Comparison of ENCODE assay signal across 28 mouse cellular contexts in the genomic region with DNA sequence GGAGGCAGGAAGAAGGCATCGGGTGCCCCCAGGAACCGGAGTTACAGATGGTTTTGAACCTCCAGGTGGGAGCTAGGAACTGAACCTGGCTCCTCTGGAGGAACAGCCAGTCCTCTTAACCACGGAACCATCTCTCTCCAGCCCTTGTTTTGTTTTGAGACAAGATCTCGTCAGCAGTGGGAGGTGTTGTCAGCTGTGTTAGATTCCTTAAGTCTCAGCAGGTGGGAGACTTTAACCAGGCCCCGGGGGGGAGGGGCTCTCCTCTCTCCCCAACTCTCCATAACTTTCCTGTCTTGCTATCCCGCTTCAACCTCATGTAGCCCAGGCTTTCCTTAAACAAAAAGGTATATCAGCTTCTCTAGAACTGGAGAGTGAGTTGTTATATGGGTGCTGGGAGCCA. TPM values are rescaled to one million over a fixed set of nuclear protein-coding genes. Genes with fewer than 3 reads are reported as not detected.
A peak's percentile ranks its signal among the peaks of the same experiment; 100 is the strongest.
DNase-seq lines count a peak whose midpoint lies in the region; ATAC-seq and TF ChIP-seq lines count a peak whose summit lies in the region.
"Had no signal": no experiment of that assay in that cellular context is flagged by ENCODE, and none has a peak within 500 bp of the region (broad histone marks: within the 10 kb centered on the region; RNA-seq: fewer than 3 reads in every experiment).

No protein-coding gene starts in this region.

- TF ChIP-seq EP300 in stomach, postnatal 0 days (optimal IDR thresholded peaks at IDR 0.05), result no peak

- H3K4me2 ChIP-seq in midbrain, embryonic 11.5 days, result no peak overlapping the region
- no peak overlapping the region for H3K4me2 ChIP-seq in stomach, postnatal 0 days (replicated peaks; ENCODE audit: low read depth)
- H3K4me2 ChIP-seq: embryonic facial prominence, embryonic 13.5 days; embryonic facial prominence, embryonic 15.5 days; forebrain, embryonic 12.5 days had no signal

- no peak overlapping the region for H3K9ac ChIP-seq in midbrain, embryonic 11.5 days (ENCODE audit: low read length)
- H3K9ac ChIP-seq in stomach, postnatal 0 days (ENCODE audit: low read length), result no peak overlapping the region
- H3K9ac ChIP-seq: embryonic facial prominence, embryonic 13.5 days; embryonic facial prominence, embryonic 15.5 days; forebrain, embryonic 12.5 days had no signal

- WGBS in midbrain, embryonic 11.5 days, result 42% methylated on average over 6 of the region's 6 CpGs
- WGBS in midbrain, embryonic 10.5 days, result 46% methylated on average over 6 of the region's 6 CpGs
- 30% methylated on average over 6 of the region's 6 CpGs for WGBS in stomach, postnatal 0 days

- H3K27me3 ChIP-seq in midbrain, embryonic 11.5 days (ENCODE audit: control insufficient read depth, insufficient read depth, low read length), result no peaks in the 10 kb centered on the region
- H3K27me3 ChIP-seq in midbrain, embryonic 10.5 days (ENCODE audit: low read depth, poor library complexity, severe bottlenecking), result 0 out of 2 replicates have a peak, but pooled peaks cover 6% of the 10 kb centered on the region
- H3K27me3 ChIP-seq in stomach, postnatal 0 days (ENCODE audit: control insufficient read depth, insufficient read depth, low read length), result no peaks in the 10 kb centered on the region
- H3K27me3 ChIP-seq: forebrain, embryonic 12.5 days had no signal

- no peaks in the 10 kb centered on the region for H3K36me3 ChIP-seq in midbrain, embryonic 11.5 days (ENCODE audit: control insufficient read depth, insufficient read depth, low read length)
- no peaks in the 10 kb centered on the region for H3K36me3 ChIP-seq in midbrain, embryonic 10.5 days
- H3K36me3 ChIP-seq in stomach, postnatal 0 days (ENCODE audit: control insufficient read depth, insufficient read depth, low read length), result no peaks in the 10 kb centered on the region
- H3K36me3 ChIP-seq: embryonic facial prominence, embryonic 13.5 days; embryonic facial prominence, embryonic 15.5 days; forebrain, embryonic 10.5 days; forebrain, embryonic 12.5 days had no signal

- no peaks in the 10 kb centered on the region for H3K9me3 ChIP-seq in midbrain, embryonic 11.5 days (ENCODE audit: control insufficient read depth, low read length)
- H3K9me3 ChIP-seq in midbrain, embryonic 10.5 days (replicated peaks), result no peaks in the 10 kb centered on the region
- no peaks in the 10 kb centered on the region for H3K9me3 ChIP-seq in stomach, postnatal 0 days (ENCODE audit: control insufficient read depth, low read length)
- H3K9me3 ChIP-seq: embryonic facial prominence, embryonic 13.5 days; embryonic facial prominence, embryonic 15.5 days; forebrain, embryonic 10.5 days; forebrain, embryonic 12.5 days had no signal

- peak; percentile 6 for DNase-seq in midbrain, embryonic 11.5 days (ENCODE audit: low spot score, missing footprints)
- DNase-seq in midbrain, embryonic 10.5 days (ENCODE audit: low spot score), result no peak
- DNase-seq in ZHBTc4 (ENCODE audit: low read depth, low spot score), result peak; percentile 53
- DNase-seq in stomach, postnatal 0 days (ENCODE audit: low spot score), result no peak
- no peak for DNase-seq in layer of hippocampus, adult 2 months (ENCODE audit: low spot score in 2 of 2)
- no peak for DNase-seq in cerebellum, adult 11-12 months
- DNase-seq: adrenal gland, adult 8-10 months; B cell, adult 2 months; cerebellum, adult 18-20 months; cerebellum, adult 8-10 months; cerebellum, adult 9-11 months; cerebellum, postnatal 36 days; embryo, embryonic 11 days had no signal

- no peak for TF ChIP-seq CTCF in stomach, postnatal 0 days (IDR thresholded peaks at IDR 0.05; ENCODE audit: low read depth)
- TF ChIP-seq CTCF in layer of hippocampus, adult 2 months (conservative IDR thresholded peaks at IDR 0.05), result no peak

- no peak overlapping the region for H3K27ac ChIP-seq in midbrain, embryonic 11.5 days (ENCODE audit: low read depth, low read length)
- no peak overlapping the region for H3K27ac ChIP-seq in midbrain, embryonic 10.5 days (replicated peaks)
- peak overlapping the region; percentile 56 for H3K27ac ChIP-seq in stomach, postnatal 0 days (replicated peaks)
- no peak overlapping the region for H3K27ac ChIP-seq in layer of hippocampus, adult 2 months
- H3K27ac ChIP-seq: embryonic facial prominence, embryonic 13.5 days; embryonic facial prominence, embryonic 15.5 days; forebrain, embryonic 10.5 days; forebrain, embryonic 12.5 days had no signal

- ATAC-seq in midbrain, embryonic 11.5 days (ENCODE audit: low FRiP score), result no peak
- no peak for ATAC-seq in stomach, postnatal 0 days (ENCODE audit: low FRiP score, low TSS enrichment)
- ATAC-seq: CD4-positive, CD25-positive, alpha-beta regulatory T cell, adult 4 months; forebrain, embryonic 14.5 days; forebrain, embryonic 16.5 days had no signal

- H3K4me1 ChIP-seq in midbrain, embryonic 11.5 days (ENCODE audit: control insufficient read depth, insufficient read depth, low read length), result no peaks in the 10 kb centered on the region
- peaks cover 32% of the 10 kb centered on the region for H3K4me1 ChIP-seq in midbrain, embryonic 10.5 days
- H3K4me1 ChIP-seq in stomach, postnatal 0 days (replicated peaks; ENCODE audit: control insufficient read depth, insufficient read depth), result no peaks in the 10 kb centered on the region
- H3K4me1 ChIP-seq: embryonic facial prominence, embryonic 13.5 days; forebrain, embryonic 12.5 days had no signal

- no peak overlapping the region for H3K4me3 ChIP-seq in midbrain, embryonic 11.5 days (ENCODE audit: low read depth, low read length)
- no peak overlapping the region for H3K4me3 ChIP-seq in midbrain, embryonic 10.5 days
- H3K4me3 ChIP-seq in stomach, postnatal 0 days (ENCODE audit: low read depth, low read length), result no peak overlapping the region
- no peak overlapping the region for H3K4me3 ChIP-seq in layer of hippocampus, adult 2 months
- H3K4me3 ChIP-seq: embryonic facial prominence, embryonic 13.5 days; embryonic facial prominence, embryonic 15.5 days; erythroblast, embryonic 14.5 days; forebrain, embryonic 10.5 days; forebrain, embryonic 12.5 days had no signal

RNA-seq across cellular contexts. Expression of a gene that starts 2.3 kb away (rescaled TPM):
- polyA plus RNA-seq in midbrain, embryonic 11.5 days (2014; fragmentation: Nextera tagmentation; extraction: Ambion mirVana), result not detected in 2 replicates
- not detected in 2 replicates for polyA plus RNA-seq in midbrain, embryonic 10.5 days (2016; fragmentation: Nextera tagmentation; extraction: Ambion mirVana)
- 0.23 and 0.40 TPM in 2 replicates for polyA plus RNA-seq in stomach, postnatal 0 days (2015; fragmentation: Nextera tagmentation; extraction: Ambion mirVana)
- not detected for total RNA-seq in layer of hippocampus, adult 2 months (2021)
- total RNA-seq: adrenal gland, adult 8-10 months; adrenal gland, postnatal 14 days; adrenal gland, postnatal 36 days; CH12.LX; common myeloid progenitor, adult 5-6 weeks; MEL had no signal
- polyA plus RNA-seq: CD4-positive, CD25-positive, alpha-beta regulatory T cell, adult 4 months; embryonic facial prominence, embryonic 11.5 days; embryonic facial prominence, embryonic 13.5 days; erythroblast, embryonic 14.5 days; forebrain, embryonic 10.5 days; forebrain, embryonic 12.5 days; forebrain, embryonic 14.5 days; forebrain, embryonic 16.5 days had no signal

RNA-seq across cellular contexts. Expression of a gene that starts 12.2 kb away (rescaled TPM):
- polyA plus RNA-seq in midbrain, embryonic 11.5 days (2014; fragmentation: Nextera tagmentation; extraction: Ambion mirVana), result not detected in 2 replicates
- 0.02 TPM in 1 of 2 replicates, not detected in the other for polyA plus RNA-seq in midbrain, embryonic 10.5 days (2016; fragmentation: Nextera tagmentation; extraction: Ambion mirVana)
- polyA plus RNA-seq in stomach, postnatal 0 days (2015; fragmentation: Nextera tagmentation; extraction: Ambion mirVana), result 24.2 and 27.7 TPM in 2 replicates
- not detected for total RNA-seq in layer of hippocampus, adult 2 months (2021)
- total RNA-seq: CH12.LX had no signal
- polyA plus RNA-seq: CD4-positive, CD25-positive, alpha-beta regulatory T cell, adult 4 months; embryonic facial prominence, embryonic 11.5 days; embryonic facial prominence, embryonic 13.5 days; embryonic facial prominence, embryonic 15.5 days; forebrain, embryonic 10.5 days; forebrain, embryonic 12.5 days; forebrain, embryonic 14.5 days; frontal cortex, adult 2 months had no signal

RNA-seq across cellular contexts. Expression of a gene that starts 22.0 kb away (rescaled TPM):
- 9.3 and 9.6 TPM in 2 replicates for polyA plus RNA-seq in midbrain, embryonic 11.5 days (2014; fragmentation: Nextera tagmentation; extraction: Ambion mirVana)
- 9.8 and 11.2 TPM in 2 replicates for polyA plus RNA-seq in midbrain, embryonic 10.5 days (2016; fragmentation: Nextera tagmentation; extraction: Ambion mirVana)
- polyA plus RNA-seq in stomach, postnatal 0 days (2015; fragmentation: Nextera tagmentation; extraction: Ambion mirVana), result 11.2 TPM in 2 replicates
- 10 to 100 TPM; 19.0 to 20.0 TPM for total RNA-seq in layer of hippocampus, adult 2 months (2021)

RNA-seq across cellular contexts. Expression of a gene that starts 56.2 kb away (rescaled TPM):
- 42.8 and 42.9 TPM in 2 replicates for polyA plus RNA-seq in midbrain, embryonic 11.5 days (2014; fragmentation: Nextera tagmentation; extraction: Ambion mirVana)
- 20.0 and 30.2 TPM in 2 replicates for polyA plus RNA-seq in midbrain, embryonic 10.5 days (2016; fragmentation: Nextera tagmentation; extraction: Ambion mirVana)
- polyA plus RNA-seq in stomach, postnatal 0 days (2015; fragmentation: Nextera tagmentation; extraction: Ambion mirVana), result 1.9 and 2.7 TPM in 2 replicates
- total RNA-seq in layer of hippocampus, adult 2 months (2021), result 10 to 100 TPM; 61.5 to 70.7 TPM
- total RNA-seq: CH12.LX, MEL had no signal
- polyA plus RNA-seq: CD4-positive, CD25-positive, alpha-beta regulatory T cell, adult 4 months; erythroblast, embryonic 14.5 days had no signal

Comparison
In these comparisons a context has a peak if more than half of its experiments do, and no peak if none do; other contexts are left out.
1. DNase-seq: peak in midbrain, embryonic 11.5 days (single experiment) and ZHBTc4 (single experiment); none in midbrain, embryonic 10.5 days (single experiment), stomach, postnatal 0 days (single experiment), layer of hippocampus, adult 2 months (0 of 2) and cerebellum, adult 11-12 months (single experiment).
2. RNA of a gene that starts 12.2 kb away (polyA plus RNA-seq): 24.2 to 27.7 TPM in stomach, postnatal 0 days; 0.02 TPM in midbrain, embryonic 10.5 days and not detected in midbrain, embryonic 11.5 days; every median in the first group is over 10 times any median in the second.